Mouse (Mus musculus): ENCODE measurements around the gene Jag1. TPM values are rescaled to one million over a fixed set of nuclear protein-coding genes. Genes with fewer than 3 reads are reported as not detected.

The Jag1 gene
- polyA plus RNA-seq, 1 experiment from 2014 or later, result 27.8 TPM

DNA sequence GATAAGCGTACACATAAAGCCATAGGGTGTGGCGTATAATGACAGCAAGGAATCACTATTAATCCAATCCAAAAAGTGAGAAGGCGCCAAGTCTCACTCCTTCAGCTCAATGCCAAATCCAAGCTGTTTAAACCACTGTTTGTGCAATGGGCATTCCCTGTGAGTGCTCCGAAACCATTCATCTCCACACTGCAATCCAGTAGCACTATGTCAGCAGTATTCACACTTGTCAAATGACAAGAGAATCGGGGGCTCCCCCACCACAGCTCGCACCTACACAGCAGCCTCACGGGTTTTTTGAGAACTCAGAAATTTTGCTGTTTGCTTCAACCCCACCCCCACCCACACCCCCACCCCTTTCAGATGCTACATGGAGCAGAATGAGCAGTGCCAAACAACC is 35.4 kb downstream of the Jag1 start:
- no peak overlapping the region for H3K4me2 ChIP-seq
- H3K36me3 ChIP-seq, result peaks cover 35% of the 10 kb centered on the region
- no peak overlapping the region for H3K27ac ChIP-seq
- peaks cover 30% of the 10 kb centered on the region for H3K4me1 ChIP-seq
- ATAC-seq (ENCODE audit: insufficient number of reproducible peaks, insufficient read depth, low FRiP score, low TSS enrichment, low read depth), result no peak
- no peak overlapping the region for H3K9ac ChIP-seq
- H3K27me3 ChIP-seq, result no peaks in the 10 kb centered on the region
- WGBS, result 85% methylated on average over 7 of the region's 7 CpGs
- no peaks in the 10 kb centered on the region for H3K9me3 ChIP-seq
- no peak overlapping the region for H3K4me3 ChIP-seq

DNA sequence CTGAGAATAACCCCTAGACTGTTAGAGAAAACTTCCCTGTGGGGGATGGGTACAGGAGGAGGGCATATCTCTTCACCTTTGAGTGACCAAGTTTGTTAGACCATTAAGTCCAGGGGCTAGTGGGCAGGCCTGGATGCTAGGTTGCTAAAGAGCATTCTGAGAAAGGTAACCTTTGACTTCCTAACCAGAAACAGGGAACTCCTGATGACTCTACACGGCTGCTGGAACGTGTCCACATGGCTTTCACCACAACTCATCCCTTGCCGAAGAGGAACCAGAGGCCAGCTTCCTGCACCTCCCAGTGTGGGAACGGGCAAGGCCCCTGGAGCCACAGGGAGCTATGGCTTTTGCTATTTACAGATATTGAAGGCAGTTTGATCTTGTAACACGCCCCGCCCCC is 36.0 kb downstream of the Jag1 start:
- no peak overlapping the region for H3K4me3 ChIP-seq
- 66% methylated on average over 6 of the region's 6 CpGs for WGBS
- no peak overlapping the region for H3K9ac ChIP-seq
- H3K27ac ChIP-seq, result no peak overlapping the region; the same call in 1 of the 2 replicates
- ATAC-seq (ENCODE audit: insufficient number of reproducible peaks, insufficient read depth, low FRiP score, low TSS enrichment, low read depth), result no peak
- H3K9me3 ChIP-seq, result no peaks in the 10 kb centered on the region
- H3K27me3 ChIP-seq, result no peaks in the 10 kb centered on the region
- H3K36me3 ChIP-seq, result peaks cover 30% of the 10 kb centered on the region
- no peak overlapping the region for H3K4me2 ChIP-seq
- peaks cover 30% of the 10 kb centered on the region for H3K4me1 ChIP-seq

DNA sequence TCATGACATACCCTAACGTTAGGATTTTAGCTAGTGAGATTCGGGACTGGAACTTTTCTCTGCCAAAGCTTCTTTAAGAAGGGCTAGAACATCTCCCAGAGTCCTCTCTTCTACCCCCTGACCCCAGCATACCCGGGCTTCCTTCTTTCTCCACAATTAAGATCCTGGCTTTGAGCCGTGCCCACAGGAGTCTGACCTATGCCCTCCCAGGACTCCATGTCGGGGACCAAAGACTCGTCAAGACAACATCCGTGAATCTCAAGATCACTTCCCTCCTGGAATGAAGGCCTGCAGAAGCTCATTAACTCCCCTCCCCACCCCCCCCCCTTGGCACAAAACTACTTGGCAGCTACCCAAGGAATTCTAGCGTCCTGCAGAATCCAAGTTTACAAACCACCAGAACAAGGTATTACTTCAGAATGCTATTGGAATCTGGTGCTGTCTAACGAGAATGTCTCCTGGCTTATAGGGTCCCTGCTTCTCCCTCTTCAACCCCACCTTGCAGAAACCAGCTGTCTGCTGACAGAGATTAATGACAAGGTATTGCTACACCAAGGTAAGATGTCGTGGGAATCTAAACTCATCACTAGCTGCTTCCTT is 36.6 kb downstream of the Jag1 start:
- ATAC-seq (ENCODE audit: insufficient number of reproducible peaks, insufficient read depth, low FRiP score, low TSS enrichment, low read depth), result 0 out of 2 replicates have a peak, but pooled peaks have one; percentile 54
- WGBS, result 21% methylated on average over 10 of the region's 10 CpGs
- peaks cover 30% of the 10 kb centered on the region for H3K4me1 ChIP-seq
- H3K4me2 ChIP-seq, result no peak overlapping the region
- H3K9me3 ChIP-seq, result no peaks in the 10 kb centered on the region
- H3K36me3 ChIP-seq, result peaks cover 23% of the 10 kb centered on the region
- H3K4me3 ChIP-seq, result no peak overlapping the region
- no peak overlapping the region for H3K9ac ChIP-seq
- H3K27me3 ChIP-seq, result no peaks in the 10 kb centered on the region
- peak overlapping the region; percentile 22; the same call in 1 of the 2 replicates for H3K27ac ChIP-seq

DNA sequence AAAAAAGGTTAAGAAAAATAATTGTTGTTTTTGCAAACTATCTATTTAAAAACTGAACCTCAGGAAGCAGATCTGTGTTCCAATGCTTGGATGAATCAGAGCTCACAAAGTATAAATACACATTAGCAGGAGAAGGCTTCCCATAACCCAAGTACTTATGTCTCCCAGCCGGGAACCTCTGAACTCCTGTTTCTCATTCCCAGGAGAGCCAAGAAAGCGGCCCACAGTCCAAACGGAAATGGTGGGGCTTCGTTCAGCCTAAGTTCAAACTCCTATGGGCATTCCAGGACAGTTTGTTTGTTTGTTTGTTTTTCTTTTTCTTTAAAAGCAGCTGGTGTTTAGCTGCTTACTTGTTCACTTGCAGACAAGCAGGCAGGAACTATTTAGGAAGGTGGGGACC is 37.7 kb downstream of the Jag1 start:
- Histone ChIP-seq H3K9me3 (no peaks in the 10 kb centered on the region), H3K36me3 (peaks cover 13% of the 10 kb centered on the region), H3K27ac (no peak overlapping the region), H3K4me3 (no peak overlapping the region), H3K4me2 (no peak overlapping the region), H3K4me1 (peaks cover 36% of the 10 kb centered on the region), H3K9ac (no peak overlapping the region), H3K27me3 (no peaks in the 10 kb centered on the region)
- no peak for ATAC-seq (ENCODE audit: insufficient number of reproducible peaks, insufficient read depth, low FRiP score, low TSS enrichment, low read depth)
- 44% methylated on average over 4 of the region's 4 CpGs for WGBS

DNA sequence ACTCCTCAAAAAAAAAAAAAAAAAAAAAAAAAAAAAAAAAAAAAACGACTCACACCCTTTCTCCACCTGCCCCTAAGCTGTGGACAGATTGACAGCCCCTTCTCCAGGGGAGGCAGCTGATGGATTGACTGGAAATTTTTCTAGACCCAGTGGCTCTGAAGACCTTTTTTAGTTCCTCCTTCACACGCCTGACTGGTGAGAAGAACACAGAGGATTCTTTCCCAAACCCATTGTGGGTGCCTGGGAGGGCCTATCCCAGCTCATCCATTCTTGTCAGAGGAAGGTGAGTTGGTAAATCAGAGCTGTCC is 42.2 kb downstream of the Jag1 start:
- no peak overlapping the region for H3K9ac ChIP-seq
- no peaks in the 10 kb centered on the region for H3K9me3 ChIP-seq
- no peaks in the 10 kb centered on the region for H3K36me3 ChIP-seq
- 64% methylated on average over 1 of the region's 2 CpGs for WGBS
- no peak overlapping the region for H3K27ac ChIP-seq
- no peak for ATAC-seq (ENCODE audit: insufficient number of reproducible peaks, insufficient read depth, low FRiP score, low TSS enrichment, low read depth)
- no peak overlapping the region for H3K4me3 ChIP-seq
- H3K4me2 ChIP-seq, result no peak overlapping the region
- peaks cover 23% of the 10 kb centered on the region for H3K4me1 ChIP-seq
- H3K27me3 ChIP-seq, result no peaks in the 10 kb centered on the region

DNA sequence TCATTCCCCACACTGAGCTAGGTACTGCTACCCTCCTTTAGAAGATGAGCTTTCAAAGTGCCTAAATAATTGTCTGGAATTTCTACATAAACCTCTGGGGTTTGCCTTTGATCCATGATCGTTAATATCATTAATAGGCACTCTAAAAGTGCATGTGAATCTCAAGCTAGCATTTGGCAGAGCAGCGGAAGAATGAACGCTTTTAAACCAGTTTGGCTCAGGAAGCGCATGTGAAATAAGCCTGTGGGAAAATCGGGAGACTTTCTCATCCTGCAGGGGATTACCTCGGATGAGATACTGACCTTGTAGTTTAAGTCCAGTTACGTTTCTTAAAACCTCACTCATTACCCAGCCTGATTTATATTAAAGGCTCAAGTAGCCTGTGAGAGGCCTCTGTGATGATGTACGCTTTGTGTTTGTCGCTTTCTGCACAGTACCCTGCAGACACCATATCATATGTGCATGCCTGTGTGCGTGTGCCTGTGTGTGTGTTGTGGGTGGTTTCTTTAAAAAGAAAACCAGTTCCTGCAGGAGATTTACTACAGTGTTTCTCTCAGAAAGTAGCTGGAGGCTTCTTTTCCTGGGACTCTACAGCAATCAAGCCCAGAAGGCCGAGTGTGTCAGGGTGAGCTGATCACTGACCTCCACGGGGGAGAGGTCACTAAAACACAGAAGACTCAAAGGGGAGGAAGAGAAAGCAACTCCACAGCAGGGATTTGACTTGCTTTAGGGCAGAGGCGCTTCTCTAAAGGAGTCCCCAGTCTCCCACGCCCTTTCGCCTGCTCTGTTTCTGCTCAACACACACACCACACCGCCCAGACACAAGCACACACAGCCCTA is 42.8 kb downstream of the Jag1 start:
- no peak overlapping the region for H3K27ac ChIP-seq
- no peaks in the 10 kb centered on the region for H3K36me3 ChIP-seq
- no peaks in the 10 kb centered on the region for H3K27me3 ChIP-seq
- H3K4me3 ChIP-seq, result no peak overlapping the region
- WGBS, result 27% methylated on average over 16 of the region's 16 CpGs
- no peaks in the 10 kb centered on the region for H3K9me3 ChIP-seq
- 0 out of 2 replicates have a peak, but pooled peaks have one; percentile 43 for ATAC-seq (ENCODE audit: insufficient number of reproducible peaks, insufficient read depth, low FRiP score, low TSS enrichment, low read depth)
- no peak overlapping the region for H3K9ac ChIP-seq
- H3K4me2 ChIP-seq, result no peak overlapping the region
- H3K4me1 ChIP-seq, result peaks cover 17% of the 10 kb centered on the region; the same call in 1 of the 2 replicates

DNA sequence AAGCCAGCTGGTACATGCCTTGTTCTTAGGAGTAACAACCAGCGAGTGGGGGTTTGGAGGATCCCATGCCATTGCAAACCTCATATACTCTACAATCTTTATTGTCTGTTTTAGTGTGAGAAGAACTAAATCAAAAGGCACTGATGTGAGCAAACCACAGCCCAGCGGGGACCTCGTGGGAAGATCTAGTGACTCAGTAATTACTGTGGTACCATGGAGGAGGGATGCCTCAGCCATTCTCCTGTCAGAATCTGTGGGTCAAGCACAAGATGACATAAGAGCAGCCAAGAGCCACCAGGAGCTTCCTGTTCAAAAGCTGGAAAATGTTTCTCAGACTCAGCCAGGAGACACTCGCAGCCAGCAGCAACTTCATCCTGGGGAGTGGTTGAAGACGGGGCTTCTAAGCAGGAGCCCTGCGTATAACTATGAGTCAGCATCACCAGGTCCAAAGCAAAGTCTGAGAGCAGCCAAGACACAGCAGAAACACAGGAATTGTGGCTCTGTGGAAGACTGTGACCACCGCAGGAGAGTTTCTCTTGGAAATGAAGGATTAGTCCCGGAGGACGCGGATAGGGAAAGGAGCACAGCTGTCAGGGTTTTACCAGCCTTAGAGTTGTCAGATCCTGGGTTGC is 48.8 kb downstream of the Jag1 start:
- no peaks in the 10 kb centered on the region for H3K36me3 ChIP-seq
- no peak for ATAC-seq (ENCODE audit: insufficient number of reproducible peaks, insufficient read depth, low FRiP score, low TSS enrichment, low read depth)
- WGBS, result 76% methylated on average over 10 of the region's 10 CpGs

DNA sequence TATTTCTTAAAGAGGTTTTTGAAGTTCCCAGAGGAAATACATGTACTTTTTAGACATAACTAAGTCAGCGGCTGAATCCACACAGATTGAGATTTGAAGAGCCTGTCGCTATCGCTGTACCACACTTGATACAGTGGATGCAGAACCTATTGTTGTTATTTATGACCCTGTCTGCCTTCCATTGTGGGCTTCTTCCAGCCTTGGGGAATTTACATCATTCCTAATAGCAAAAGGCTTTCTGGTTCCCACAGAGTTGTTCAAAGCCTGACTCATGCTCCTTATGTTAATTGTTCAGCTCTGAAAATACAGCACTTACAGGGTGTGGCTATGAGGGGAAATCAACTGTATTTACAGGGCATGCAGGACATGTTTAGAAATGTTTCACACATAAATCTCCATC is 51.9 kb downstream of the Jag1 start:
- no peak for ATAC-seq (ENCODE audit: insufficient number of reproducible peaks, insufficient read depth, low FRiP score, low TSS enrichment, low read depth)
- no peak overlapping the region for H3K27ac ChIP-seq
- no peaks in the 10 kb centered on the region for H3K9me3 ChIP-seq
- no peak overlapping the region for H3K4me3 ChIP-seq
- H3K27me3 ChIP-seq, result no peaks in the 10 kb centered on the region
- H3K36me3 ChIP-seq, result no peaks in the 10 kb centered on the region
- WGBS, result 91% methylated on average over 3 of the region's 3 CpGs
- H3K4me1 ChIP-seq, result peaks cover 4% of the 10 kb centered on the region; the same call in 1 of the 2 replicates
- no peak overlapping the region for H3K9ac ChIP-seq
- no peak overlapping the region for H3K4me2 ChIP-seq

More for the DNA sequence above, 48.8 kb downstream of the Jag1 start:
- Histone ChIP-seq H3K9me3 (no peaks in the 10 kb centered on the region), H3K4me3 (no peak overlapping the region), H3K4me2 (no peak overlapping the region), H3K9ac (no peak overlapping the region), H3K4me1 (peaks cover 4% of the 10 kb centered on the region; the same call in 1 of the 2 replicates), H3K27me3 (no peaks in the 10 kb centered on the region), H3K27ac (no peak overlapping the region)

DNA sequence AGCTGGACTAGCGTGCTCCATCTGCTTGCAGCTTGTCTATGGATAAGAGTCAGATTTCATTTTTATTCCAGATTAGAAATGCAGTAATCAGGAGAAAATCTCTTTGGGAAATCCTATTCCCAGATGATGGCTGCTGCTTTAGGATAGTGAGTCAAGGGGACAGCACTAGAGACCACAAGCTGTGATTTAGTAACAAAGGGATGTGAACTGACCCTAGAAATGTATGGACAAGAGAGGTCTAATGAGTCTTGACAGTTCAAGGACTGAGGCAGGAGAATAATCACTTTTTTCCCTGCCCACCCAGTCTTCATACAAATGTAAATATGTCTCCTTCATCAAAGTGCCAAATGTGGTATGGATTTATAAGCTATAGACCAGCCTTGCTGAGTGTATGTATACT is 52.6 kb downstream of the Jag1 start:
- no peak overlapping the region for H3K9ac ChIP-seq
- no peak overlapping the region for H3K27ac ChIP-seq
- H3K4me1 ChIP-seq, result peaks cover 4% of the 10 kb centered on the region; the same call in 1 of the 2 replicates
- no peaks in the 10 kb centered on the region for H3K27me3 ChIP-seq
- no peak overlapping the region for H3K4me3 ChIP-seq
- no peaks in the 10 kb centered on the region for H3K9me3 ChIP-seq
- H3K36me3 ChIP-seq, result no peaks in the 10 kb centered on the region
- WGBS, result 63% methylated on average over 1 of the region's 1 CpGs
- no peak for ATAC-seq (ENCODE audit: insufficient number of reproducible peaks, insufficient read depth, low FRiP score, low TSS enrichment, low read depth)
- no peak overlapping the region for H3K4me2 ChIP-seq

DNA sequence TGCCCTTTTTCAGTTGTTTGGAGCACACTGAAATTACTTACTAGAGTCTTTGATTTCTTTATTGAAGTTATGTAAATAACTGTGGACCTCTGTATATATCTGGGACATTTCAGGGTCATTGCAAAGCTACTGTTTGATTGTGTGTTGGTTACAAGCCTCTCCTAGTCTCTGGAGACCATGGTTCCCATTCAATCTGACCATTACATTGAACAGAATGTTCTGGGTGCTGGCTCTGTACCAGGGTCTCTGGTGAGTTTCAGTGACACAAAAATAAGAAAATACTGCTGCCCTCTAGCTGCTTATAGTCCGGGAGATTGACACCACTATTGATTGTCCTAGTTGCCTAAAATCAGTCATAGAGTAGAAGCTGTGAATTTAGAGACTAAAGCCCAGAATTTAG is 66.5 kb downstream of the Jag1 start:
- no peaks in the 10 kb centered on the region for H3K9me3 ChIP-seq
- no peak for ATAC-seq (ENCODE audit: insufficient number of reproducible peaks, insufficient read depth, low FRiP score, low TSS enrichment, low read depth)

DNA sequence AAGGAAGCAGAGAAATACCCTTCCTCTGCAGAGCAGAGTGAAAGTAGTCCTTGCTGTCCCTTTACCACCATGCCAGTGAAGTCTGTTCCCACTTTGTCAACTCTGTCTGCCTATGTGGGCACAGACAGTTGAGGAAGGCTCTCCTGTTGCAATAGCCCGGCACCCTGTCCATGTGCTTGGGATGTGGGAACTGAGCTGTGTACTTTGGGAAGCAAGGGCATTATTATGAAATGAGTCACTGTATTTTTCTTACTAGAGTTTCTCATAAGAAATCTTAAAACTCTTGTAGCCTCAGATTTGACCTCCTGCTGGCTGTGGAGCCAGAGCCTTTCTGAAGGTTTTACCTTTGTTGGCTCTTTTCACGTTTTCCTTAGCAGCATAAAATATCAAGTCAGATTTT is 67.1 kb downstream of the Jag1 start:
- Histone ChIP-seq H3K9ac (no peak overlapping the region), H3K4me3 (no peak overlapping the region), H3K27ac (no peak overlapping the region), H3K9me3 (no peaks in the 10 kb centered on the region), H3K4me1 (peaks cover 4% of the 10 kb centered on the region; the same call in 1 of the 2 replicates), H3K4me2 (no peak overlapping the region), H3K27me3 (no peaks in the 10 kb centered on the region), H3K36me3 (no peaks in the 10 kb centered on the region)
- no peak for ATAC-seq (ENCODE audit: insufficient number of reproducible peaks, insufficient read depth, low FRiP score, low TSS enrichment, low read depth)
- 62% methylated on average over 2 of the region's 2 CpGs for WGBS

More for the DNA sequence above, 66.5 kb downstream of the Jag1 start:
- no peak overlapping the region for H3K4me3 ChIP-seq
- no peaks in the 10 kb centered on the region for H3K36me3 ChIP-seq
- WGBS, result 89% methylated on average over 1 of the region's 1 CpGs
- H3K4me2 ChIP-seq, result no peak overlapping the region
- H3K27me3 ChIP-seq, result no peaks in the 10 kb centered on the region
- H3K4me1 ChIP-seq, result peaks cover 4% of the 10 kb centered on the region; the same call in 1 of the 2 replicates
- H3K9ac ChIP-seq, result no peak overlapping the region
- H3K27ac ChIP-seq, result no peak overlapping the region

All from embryonic facial prominence, embryonic 13.5 days (tissue).